Mouse (Mus musculus) liver, embryonic 14.5 days (tissue): ENCODE data around the gene Muc1. TPM values are rescaled to one million over a fixed set of nuclear protein-coding genes. Genes with fewer than 3 reads are reported as not detected.

Experiments
- ATAC-seq: fragments of 200-750 bp; cut with Nextera tagmentation; 2 replicates; pipeline ENCODE4 v1.8.0; 2017; ENCODE audit warnings: moderate number of reproducible peaks, mild to moderate bottlenecking, moderate library complexity; ENCODE audit not compliant: insufficient read depth
- DNase-seq, 3 experiments: peaks; one replicate each; pipeline ENCODE4 v3.0.0-alpha.2; 2012 to 2013; ENCODE audit warnings: low read depth in 3 of 3, low spot score in 3 of 3
- H3K27ac ChIP-seq: fragments of 300-500 bp; sonication (generic); 2 replicates; pipeline ENCODE4 v1.5.1; 2014; ENCODE audit warnings: moderate library complexity, mild to moderate bottlenecking, control low read depth, inconsistent platforms
- H3K27me3 ChIP-seq: fragments of 300-500 bp; sonication (generic); 2 replicates; pipeline ENCODE4 v1.6.1; 2014; ENCODE audit warnings: mild to moderate bottlenecking, low read length, moderate library complexity; ENCODE audit not compliant: control insufficient read depth, insufficient read depth
- H3K36me3 ChIP-seq: fragments of 300-500 bp; sonication (generic); replicated peaks from 2 replicates; pipeline ENCODE4 v1.6.1; 2014; ENCODE audit warnings: low read depth; ENCODE audit not compliant: control insufficient read depth, insufficient read depth
- H3K4me1 ChIP-seq, 2 experiments: fragments of 200-500 bp in 1 of 2; fragments of 300-500 bp in 1 of 2; sonication (generic) in 1 of 2; replicated peaks; 2 replicates each; pipeline ENCODE4 v1.6.1; 2012 to 2014; ENCODE audit warnings: antibody characterized with exemption in 1 of 2, inconsistent platforms in 1 of 2, low read length in 1 of 2; ENCODE audit not compliant: control insufficient read depth in 2 of 2, insufficient read depth in 2 of 2
- H3K4me2 ChIP-seq: fragments of 300-500 bp; sonication (generic); 2 replicates; pipeline ENCODE4 v1.6.1; 2014; ENCODE audit warnings: low read depth, mild to moderate bottlenecking, control low read depth, moderate library complexity
- H3K4me3 ChIP-seq, 2 experiments: fragments of 200-500 bp in 1 of 2; fragments of 300-500 bp in 1 of 2; sonication (generic) in 1 of 2; 2 replicates each; pipeline ENCODE4 v1.5.1; 2012 to 2014; ENCODE audit warnings: low read depth in 2 of 2, low read length in 2 of 2, mild to moderate bottlenecking in 2 of 2, control low read depth in 1 of 2, inconsistent platforms in 1 of 2, moderate library complexity in 1 of 2; ENCODE audit not compliant: insufficient read depth in 1 of 2
- H3K9ac ChIP-seq: fragments of 300-500 bp; sonication (generic); replicated peaks from 2 replicates; pipeline ENCODE4 v1.6.1; 2014; ENCODE audit warnings: mild to moderate bottlenecking, control low read depth, moderate library complexity
- H3K9me3 ChIP-seq: fragments of 300-500 bp; sonication (generic); 2 replicates; pipeline ENCODE4 v1.6.1; 2016; ENCODE audit warnings: low read length, mixed read lengths; ENCODE audit not compliant: control insufficient read depth
- CTCF ChIP-seq: IDR thresholded peaks from 2 replicates; pipeline ENCODE4 v1.5.1; 2016; ENCODE audit warnings: antibody characterized with exemption, low read depth, control low read depth
- EP300 ChIP-seq: IDR thresholded peaks from 2 replicates; pipeline ENCODE4 v1.6.1; 2016; ENCODE audit warnings: antibody characterized with exemption, low read depth
- WGBS: fragments of 180-500 bp; shearing (Covaris S2); extraction: QIAGEN DNeasy Blood & Tissue Kit; methylation state at CpG from one replicate; pipeline ENCODE4 v1.1.7; 2014; ENCODE audit not compliant: insufficient replicate concordance; 5-methylcytosine and 5-hydroxymethylcytosine counted together
- polyA plus RNA-seq, 2 experiments: library from polyadenylated mRNA; depleted of rRNA in 1 of 2; stranded (reverse) in 1 of 2; unstranded in 1 of 2; fragments of >200 nt; fragmentation: Nextera tagmentation in 1 of 2; extraction: Ambion mirVana in 1 of 2; gene quantifications; 2 replicates each; pipeline versions ENCODE4 v1.2.1 to v1.2.3; 2012 to 2014

The Muc1 gene
- polyA plus RNA-seq, 2 experiments: 0.08 to 0.18 TPM

DNA sequence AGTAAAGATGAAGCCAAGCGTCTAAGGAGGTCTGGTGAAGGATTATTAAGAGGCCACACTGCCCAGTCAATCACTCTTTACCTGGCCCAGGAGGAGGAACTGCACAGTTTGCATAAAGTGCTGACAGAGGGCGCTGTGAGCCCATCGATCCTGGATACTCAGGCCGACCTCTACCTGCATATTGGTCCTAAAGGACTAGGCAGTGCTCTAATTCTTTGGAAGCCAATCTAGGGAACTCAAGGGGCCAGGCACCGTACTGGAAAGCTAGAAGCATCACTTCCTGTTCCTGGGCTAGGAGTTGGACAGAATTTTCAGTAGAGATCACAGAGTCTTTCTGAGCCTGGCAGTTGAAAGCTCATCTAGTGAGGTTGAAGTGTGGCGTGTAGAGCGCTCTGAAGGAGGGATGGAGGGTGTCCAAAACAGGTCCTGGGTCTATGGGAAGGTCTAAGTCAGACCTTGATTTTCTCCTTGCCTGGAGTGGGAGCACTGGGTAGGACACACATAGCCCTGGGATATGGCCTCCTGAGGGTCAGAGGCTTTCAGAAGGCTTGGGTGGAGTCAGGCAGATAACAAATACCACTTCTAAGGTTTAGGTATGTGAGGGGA, 21.7 kb downstream of the Muc1 start:
- Histone ChIP-seq H3K4me3 (no peak overlapping the region), H3K27me3 (peaks cover 13% of the 10 kb centered on the region), H3K9me3 (no peaks in the 10 kb centered on the region), H3K9ac (no peak overlapping the region), H3K27ac (no peak overlapping the region), H3K4me1 (peaks cover 9 to 14% of the 10 kb centered on the region in 2 experiments), H3K36me3 (no peaks in the 10 kb centered on the region), H3K4me2 (no peak overlapping the region)
- ATAC-seq (no peak), DNase-seq (no peak)
- peak; percentile 80 for TF ChIP-seq CTCF
- TF ChIP-seq EP300: no peak
- WGBS: 12% methylated on average over 7 of the region's 7 CpGs

DNA sequence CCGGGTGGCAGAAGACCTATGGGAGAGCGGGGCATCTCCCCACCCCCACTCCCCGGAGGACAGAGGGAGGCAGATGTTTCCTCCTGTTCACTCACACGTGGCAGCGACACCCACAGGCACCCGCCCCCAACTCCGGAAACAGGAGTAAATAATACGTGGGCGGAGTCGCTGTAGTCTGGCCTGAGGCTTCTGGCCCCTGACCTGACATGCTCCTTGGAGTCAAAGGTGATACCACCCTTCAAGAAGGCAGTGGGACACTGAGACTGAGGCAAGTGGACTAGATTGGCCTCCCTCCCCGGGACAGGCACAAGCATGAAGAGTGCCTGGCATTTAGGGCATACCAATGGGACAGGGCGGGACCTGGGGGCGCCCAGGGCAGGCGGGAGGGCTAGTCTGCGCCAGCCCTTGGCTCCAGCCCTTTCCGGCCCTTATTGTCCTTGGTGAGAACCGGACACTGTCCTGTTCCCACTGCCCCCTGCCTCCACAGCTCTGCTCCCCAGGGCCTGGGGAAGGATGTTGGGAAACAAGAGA, 22.6 kb downstream of the Muc1 start:
- Histone ChIP-seq H3K9ac (no peak overlapping the region), H3K4me2 (peak overlapping the region; percentile 38; the same call in 1 of the 2 replicates), H3K36me3 (no peaks in the 10 kb centered on the region), H3K27me3 (peaks cover 9% of the 10 kb centered on the region), H3K4me3 (no peak overlapping the region), H3K4me1 (peaks cover 9 to 10% of the 10 kb centered on the region in 2 experiments; a peak in 3 of 4 replicates), H3K27ac (no peak overlapping the region), H3K9me3 (no peaks in the 10 kb centered on the region)
- 7% methylated on average over 17 of the region's 17 CpGs for WGBS
- 0 out of 2 replicates have a peak, but pooled peaks have one; percentile 26 for ATAC-seq
- no peak for TF ChIP-seq EP300
- TF ChIP-seq CTCF: no peak
- no peak for DNase-seq

DNA sequence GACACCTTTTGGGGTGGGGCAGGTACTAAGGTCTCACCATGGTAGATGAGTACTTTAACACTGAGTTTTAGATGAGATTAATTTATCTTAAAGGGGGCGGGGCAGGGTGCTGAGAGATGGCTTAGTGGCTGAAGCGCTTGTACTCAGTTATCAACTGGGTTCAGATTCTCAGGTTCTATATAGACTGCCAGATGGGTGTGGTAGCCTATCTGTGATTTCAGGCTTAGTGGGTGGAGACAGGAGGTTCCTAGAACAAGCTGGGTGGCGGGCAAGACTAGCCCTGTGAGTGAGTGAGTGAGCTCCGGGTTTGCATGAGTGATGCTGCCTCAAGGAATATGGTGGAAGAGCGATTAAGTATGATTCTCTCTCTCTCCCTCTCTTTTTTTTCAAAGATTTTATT, 26.1 kb downstream of the Muc1 start:
- no peak overlapping the region for H3K4me3 ChIP-seq
- H3K4me1 ChIP-seq: peaks cover 0 to 10% of the 10 kb centered on the region in 2 experiments; a peak in 2 of 4 replicates
- no peak overlapping the region for H3K4me2 ChIP-seq
- peaks cover 11% of the 10 kb centered on the region for H3K27me3 ChIP-seq
- no peaks in the 10 kb centered on the region for H3K36me3 ChIP-seq
- no peak overlapping the region for H3K9ac ChIP-seq
- 28% methylated on average over 5 of the region's 5 CpGs for WGBS
- H3K9me3 ChIP-seq: no peaks in the 10 kb centered on the region
- DNase-seq (peak in 1 of 3 experiments; percentile 24), ATAC-seq (0 out of 2 replicates have a peak, but pooled peaks have one; percentile 37)
- H3K27ac ChIP-seq: no peak overlapping the region
- TF ChIP-seq EP300 (no peak), CTCF (no peak)

DNA sequence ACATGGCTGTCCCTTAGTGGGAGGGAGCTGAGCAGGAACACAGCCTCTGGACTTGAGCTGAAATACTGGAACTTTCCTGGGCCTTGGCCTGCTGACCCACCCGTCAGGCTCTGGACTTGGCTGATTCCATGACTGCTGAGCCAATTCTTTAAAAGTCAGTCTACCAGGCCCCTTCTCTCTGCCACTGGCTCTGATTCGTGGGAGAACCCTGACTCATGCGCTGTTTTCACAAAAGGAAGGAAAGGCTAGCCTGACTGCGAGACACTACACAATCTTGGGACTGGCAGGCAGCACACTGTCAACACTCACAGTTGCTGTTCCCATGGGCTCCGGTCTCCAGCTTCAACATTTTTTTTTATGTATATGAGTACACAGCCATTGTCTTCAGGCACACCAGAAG, 27.3 kb downstream of the Muc1 start:
- H3K27me3 ChIP-seq: peaks cover 11% of the 10 kb centered on the region
- DNase-seq: no peak
- no peak overlapping the region for H3K4me2 ChIP-seq
- TF ChIP-seq EP300 (no peak), CTCF (no peak)
- no peaks in the 10 kb centered on the region for H3K9me3 ChIP-seq
- no peak for ATAC-seq
- H3K4me1 ChIP-seq: peaks cover 0 to 5% of the 10 kb centered on the region in 2 experiments; a peak in 2 of 4 replicates
- H3K9ac ChIP-seq: no peak overlapping the region
- 56% methylated on average over 5 of the region's 5 CpGs for WGBS
- H3K4me3 ChIP-seq: no peak overlapping the region
- no peaks in the 10 kb centered on the region for H3K36me3 ChIP-seq
- H3K27ac ChIP-seq: no peak overlapping the region

DNA sequence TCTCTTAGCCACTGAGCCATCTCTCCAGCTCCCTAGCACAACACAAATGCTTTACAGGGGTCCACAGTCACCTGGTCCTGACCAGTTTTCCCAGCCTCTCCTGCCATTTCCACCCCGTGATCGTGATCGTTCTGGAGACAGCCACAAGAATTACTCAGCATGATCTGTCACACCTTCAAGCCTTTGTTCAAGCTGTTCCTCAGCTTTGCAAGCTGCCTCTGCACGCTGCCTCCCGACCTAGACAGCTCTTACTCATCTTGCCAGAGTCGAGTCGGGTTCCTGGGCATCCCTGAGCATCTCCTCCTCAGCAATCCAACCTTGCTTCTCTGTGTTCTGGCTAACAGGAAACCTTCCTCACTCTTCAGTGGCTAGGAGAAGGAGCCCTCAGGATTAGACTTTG, 30.2 kb downstream of the Muc1 start, which contains the start of gene Dpm3:
Dpm3 (plus strand) TSS at position 283 of the 400 bp plus-strand sequence.
- no peak for TF ChIP-seq CTCF
- TF ChIP-seq EP300: no peak
- DNase-seq (no peak), ATAC-seq (no peak)
- no peak within 1 kb of the TSS for H3K9ac ChIP-seq
- H3K9me3 ChIP-seq: no peaks in the 10 kb centered on the region
- H3K4me2 ChIP-seq: no peak within 1 kb of the TSS
- WGBS: 39% methylated on average over 7 of the region's 7 CpGs
- H3K4me3 ChIP-seq: no peak within 1 kb of the TSS
- peaks cover 0 to 2% of the 10 kb centered on the region in 2 experiments; a peak in 1 of 4 replicates for H3K4me1 ChIP-seq
- peaks cover 2% of the 10 kb centered on the region; the same call in 1 of the 2 replicates for H3K27me3 ChIP-seq
- H3K27ac ChIP-seq: no peak within 1 kb of the TSS
- H3K36me3 ChIP-seq: no peaks in the 10 kb centered on the region
